Mouse (Mus musculus) MEL (cell line): Measurements from ENCODE around the gene Vmn2r24.

Experiments used
- BHLHE40 ChIP-seq: IDR thresholded peaks from 2 replicates; pipeline ENCODE4 v1.6.1; 2012; ENCODE audit warnings: low read depth, mild to moderate bottlenecking, inconsistent platforms, low read length, improper control_type of control experiment, borderline replicate concordance
- CTCF ChIP-seq, 3 experiments: IDR thresholded peaks in 2 of 3; conservative IDR thresholded peaks in 1 of 3; 2 replicates each; pipeline ENCODE4 v1.5.1; 2011 to 2012; ENCODE audit warnings: low read length in 3 of 3, low read depth in 2 of 3, mild to moderate bottlenecking in 2 of 3, improper control_type of control experiment in 1 of 3, inconsistent platforms in 1 of 3, mixed read lengths in 1 of 3, moderate library complexity in 1 of 3; ENCODE audit not compliant: control insufficient read depth in 1 of 3, insufficient read depth in 1 of 3, poor library complexity in 1 of 3, severe bottlenecking in 1 of 3
- E2F4 ChIP-seq: IDR thresholded peaks from 2 replicates; pipeline ENCODE4 v1.6.1; 2011; ENCODE audit warnings: low read depth, low read length, improper control_type of control experiment, borderline replicate concordance
- EP300 ChIP-seq, 2 experiments: IDR thresholded peaks; 2 replicates each; pipeline ENCODE4 v1.6.1; 2011; ENCODE audit warnings: improper control_type of control experiment in 2 of 2, low read length in 2 of 2, low read depth in 1 of 2, mild to moderate bottlenecking in 1 of 2
- GATA1 ChIP-seq: IDR thresholded peaks from 2 replicates; pipeline ENCODE4 v1.6.1; 2011; ENCODE audit warnings: low read depth, low read length, improper control_type of control experiment
- MAX ChIP-seq: IDR thresholded peaks from 2 replicates; pipeline ENCODE4 v1.6.1; 2011; ENCODE audit warnings: low read length, improper control_type of control experiment
- POLR2A ChIP-seq, 2 experiments: IDR thresholded peaks; 2 replicates each; pipeline ENCODE4 v1.6.1; 2011 to 2012; ENCODE audit warnings: low read length in 2 of 2, mild to moderate bottlenecking in 2 of 2, control low read depth in 1 of 2, improper control_type of control experiment in 1 of 2, low read depth in 1 of 2, moderate library complexity in 1 of 2; ENCODE audit not compliant: control insufficient read depth in 1 of 2, insufficient read depth in 1 of 2, poor library complexity in 1 of 2
- POLR2AphosphoS5 ChIP-seq: IDR thresholded peaks from 2 replicates; pipeline ENCODE4 v1.6.1; 2012; ENCODE audit warnings: low read depth, borderline replicate concordance, mild to moderate bottlenecking, inconsistent platforms, low read length, moderate library complexity, mixed read lengths
- TAL1 ChIP-seq: IDR thresholded peaks from 2 replicates; pipeline ENCODE4 v1.6.1; 2012; ENCODE audit warnings: mild to moderate bottlenecking, inconsistent platforms, low read length, moderate library complexity, mixed read lengths
- UBTF ChIP-seq: IDR thresholded peaks from 2 replicates; pipeline ENCODE4 v1.6.1; 2012; ENCODE audit warnings: low read depth, mild to moderate bottlenecking, inconsistent platforms, low read length, improper control_type of control experiment, moderate library complexity, borderline replicate concordance; ENCODE audit not compliant: insufficient read depth
- USF2 ChIP-seq, 2 experiments: IDR thresholded peaks; 2 replicates each; pipeline ENCODE4 v1.6.1; 2011 to 2012; ENCODE audit warnings: improper control_type of control experiment in 2 of 2, low read length in 2 of 2, borderline replicate concordance in 1 of 2, inconsistent platforms in 1 of 2, low read depth in 1 of 2, mild to moderate bottlenecking in 1 of 2; ENCODE audit not compliant: insufficient read depth in 1 of 2
- ZKSCAN1 ChIP-seq: IDR thresholded peaks from 2 replicates; pipeline ENCODE4 v1.6.1; 2012; ENCODE audit warnings: low read depth, mild to moderate bottlenecking, inconsistent platforms, low read length, improper control_type of control experiment, moderate library complexity
- ZMIZ1 ChIP-seq: IDR thresholded peaks from 2 replicates; pipeline ENCODE4 v1.6.1; 2012; ENCODE audit warnings: low read depth, mild to moderate bottlenecking, inconsistent platforms, low read length, improper control_type of control experiment, moderate library complexity

DNA sequence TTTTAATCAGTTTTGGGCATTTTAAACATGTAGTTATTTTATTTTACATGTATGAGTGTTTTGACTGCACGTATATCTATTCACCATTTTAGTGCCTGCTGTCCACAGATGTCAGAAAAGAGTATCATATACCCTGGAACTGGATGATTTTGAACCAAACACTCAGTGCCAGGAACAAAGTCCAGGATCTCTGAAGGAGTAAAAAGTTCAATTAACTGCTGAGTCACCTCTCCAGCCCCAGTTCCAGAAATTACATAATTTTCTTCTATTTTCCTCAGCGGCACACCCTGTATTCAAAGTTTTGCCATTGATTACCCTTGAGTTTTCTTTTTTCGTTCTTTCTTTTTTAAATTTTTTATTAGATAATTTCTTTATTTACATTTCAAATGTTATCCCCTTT is 8.6 kb upstream of the Vmn2r24 start:
- TF ChIP-seq POLR2A (IDR thresholded peaks at IDR 0.05; ENCODE audit: control insufficient read depth in 1 of 2, insufficient read depth in 1 of 2, low read depth in 1 of 2, low read length in 2 of 2, poor library complexity in 1 of 2) (no peak), BHLHE40 (no peak), GATA1 (no peak), TAL1 (no peak), CTCF (IDR thresholded peaks at IDR 0.05 in 2 of 3, conservative IDR thresholded peaks at IDR 0.05 in 1 of 3; ENCODE audit: control insufficient read depth in 1 of 3, insufficient read depth in 1 of 3, low read depth in 2 of 3, low read length in 3 of 3, poor library complexity in 1 of 3, severe bottlenecking in 1 of 3) (no peak), UBTF (no peak), USF2 (IDR thresholded peaks at IDR 0.05; ENCODE audit: borderline replicate concordance in 1 of 2, insufficient read depth in 1 of 2, low read depth in 1 of 2, low read length in 2 of 2) (no peak), POLR2AphosphoS5 (no peak), EP300 (IDR thresholded peaks at IDR 0.05; ENCODE audit: low read depth in 1 of 2, low read length in 2 of 2) (no peak), E2F4 (no peak), ZKSCAN1 (no peak), ZMIZ1 (no peak), MAX (no peak)
